Mouse (Mus musculus): ENCODE results near the gene Gzmd. TPM values are rescaled to one million over a fixed set of nuclear protein-coding genes. Genes with fewer than 3 reads are reported as not detected.
"Not testable (repeated sequence)": the region's sequence is repeated elsewhere in the genome, so short reads cannot be mapped to it uniquely, and the experiment has no call there.

Gzmd gene
- polyA plus RNA-seq, 1 experiment: not detected

DNA sequence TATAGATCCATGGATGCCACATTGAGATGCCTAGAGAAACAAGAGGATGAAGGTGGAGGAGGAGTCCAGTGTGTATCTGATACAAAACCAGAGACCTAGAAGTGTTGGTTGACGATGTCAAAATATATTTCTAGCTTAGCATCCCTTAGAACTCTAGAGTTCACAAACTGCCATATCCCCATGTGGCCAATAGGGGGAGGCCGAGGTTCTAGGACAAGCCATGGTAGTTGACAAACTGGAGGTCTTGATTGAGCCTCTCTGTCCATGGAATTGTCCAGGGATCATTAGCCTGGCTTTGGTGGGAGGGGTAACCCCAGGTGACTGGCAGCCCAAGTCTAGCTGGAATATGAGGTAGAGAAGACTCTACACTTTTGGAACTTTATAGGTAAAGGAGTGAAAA is 22.9 kb upstream of the Gzmd start:
- H3K4me3 ChIP-seq (ENCODE audit: control insufficient read depth, insufficient read depth, low read length): no peak overlapping the region
- no peaks in the 10 kb centered on the region for H3K36me3 ChIP-seq (ENCODE audit: control insufficient read depth, insufficient read depth, low read length)
- 74% methylated on average over 2 of the region's 2 CpGs for WGBS
- H3K4me1 ChIP-seq (replicated peaks; ENCODE audit: control insufficient read depth, insufficient read depth, low read length): no peaks in the 10 kb centered on the region
- H3K27ac ChIP-seq (ENCODE audit: control insufficient read depth, insufficient read depth, low read length): no peak overlapping the region
- no peak for TF ChIP-seq CTCF (IDR thresholded peaks at IDR 0.05; ENCODE audit: borderline replicate concordance, control insufficient read depth, extremely low read depth, insufficient read depth, low read length, poor library complexity)
- no peak for TF ChIP-seq POLR2A (IDR thresholded peaks at IDR 0.05; ENCODE audit: control insufficient read depth, extremely low read depth, insufficient read depth, low read length, poor library complexity)
- no peaks in the 10 kb centered on the region for H3K27me3 ChIP-seq (ENCODE audit: control insufficient read depth, insufficient read depth, low read length)
- peak; percentile 9 for DNase-seq

DNA sequence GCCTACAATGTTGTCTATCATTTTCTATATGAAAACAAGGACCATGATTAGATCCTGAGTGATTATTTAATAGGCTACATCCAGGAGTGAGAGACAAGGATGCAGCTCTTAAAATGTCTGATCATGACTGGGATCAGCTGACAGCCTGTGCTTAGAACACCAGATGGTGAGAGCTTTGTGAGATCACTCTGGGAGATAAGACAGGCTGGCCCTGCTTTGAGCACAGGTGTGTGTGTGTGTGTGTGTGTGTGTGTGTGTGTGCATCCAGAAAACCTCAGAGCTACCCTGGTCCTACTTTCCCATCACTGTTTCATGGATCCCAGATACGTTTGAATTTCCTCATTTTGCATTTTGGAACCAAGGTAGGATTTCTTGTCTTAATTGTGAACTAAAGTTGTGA is 1.3 kb upstream of the Gzmd start:
- not testable (repeated sequence) for H3K4me1 ChIP-seq (replicated peaks; ENCODE audit: control insufficient read depth, insufficient read depth, low read length); H3K27me3 ChIP-seq (ENCODE audit: control insufficient read depth, insufficient read depth, low read length); H3K4me3 ChIP-seq (ENCODE audit: control insufficient read depth, insufficient read depth, low read length); H3K27ac ChIP-seq (ENCODE audit: control insufficient read depth, insufficient read depth, low read length); H3K36me3 ChIP-seq (ENCODE audit: control insufficient read depth, insufficient read depth, low read length); DNase-seq
- 53% methylated on average over 1 of the region's 1 CpGs for WGBS

DNA sequence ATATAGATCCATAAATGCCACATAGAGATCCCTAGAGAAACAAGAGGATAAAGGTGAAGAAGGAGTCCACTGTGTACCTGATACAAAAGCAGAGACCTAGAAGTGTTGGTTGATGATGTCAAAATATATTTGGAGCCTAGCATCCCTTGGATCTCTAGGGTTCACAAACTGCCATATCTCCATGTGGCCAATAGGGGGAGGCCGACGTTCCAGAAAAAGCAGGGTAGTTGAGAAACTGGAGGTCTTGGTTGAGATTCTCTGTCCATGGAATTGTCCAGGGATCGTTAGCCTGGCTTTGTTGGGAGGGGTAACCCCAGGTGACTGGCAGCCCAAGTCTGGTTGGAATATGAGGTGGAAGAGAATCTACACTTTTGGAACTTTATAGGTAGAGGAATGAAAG is 4.1 kb downstream of the Gzmd start:
- 51% methylated on average over 3 of the region's 3 CpGs for WGBS
- H3K27me3 ChIP-seq (ENCODE audit: control insufficient read depth, insufficient read depth, low read length): no peaks in the 10 kb centered on the region
- TF ChIP-seq POLR2A (IDR thresholded peaks at IDR 0.05; ENCODE audit: control insufficient read depth, extremely low read depth, insufficient read depth, low read length, poor library complexity): no peak
- TF ChIP-seq CTCF (IDR thresholded peaks at IDR 0.05; ENCODE audit: borderline replicate concordance, control insufficient read depth, extremely low read depth, insufficient read depth, low read length, poor library complexity): no peak
- DNase-seq: peak; percentile 2
- no peaks in the 10 kb centered on the region for H3K4me1 ChIP-seq (replicated peaks; ENCODE audit: control insufficient read depth, insufficient read depth, low read length)
- H3K36me3 ChIP-seq (ENCODE audit: control insufficient read depth, insufficient read depth, low read length): no peaks in the 10 kb centered on the region
- H3K4me3 ChIP-seq (ENCODE audit: control insufficient read depth, insufficient read depth, low read length): no peak overlapping the region
- H3K27ac ChIP-seq (ENCODE audit: control insufficient read depth, insufficient read depth, low read length): no peak overlapping the region

- no peak overlapping the region for H3K27ac ChIP-seq (ENCODE audit: control insufficient read depth, insufficient read depth, low read length)
Observed at GRCm38 (mm10) chr14:56123516-56123915, 8.9 kb downstream of the Gzmd start.

DNA sequence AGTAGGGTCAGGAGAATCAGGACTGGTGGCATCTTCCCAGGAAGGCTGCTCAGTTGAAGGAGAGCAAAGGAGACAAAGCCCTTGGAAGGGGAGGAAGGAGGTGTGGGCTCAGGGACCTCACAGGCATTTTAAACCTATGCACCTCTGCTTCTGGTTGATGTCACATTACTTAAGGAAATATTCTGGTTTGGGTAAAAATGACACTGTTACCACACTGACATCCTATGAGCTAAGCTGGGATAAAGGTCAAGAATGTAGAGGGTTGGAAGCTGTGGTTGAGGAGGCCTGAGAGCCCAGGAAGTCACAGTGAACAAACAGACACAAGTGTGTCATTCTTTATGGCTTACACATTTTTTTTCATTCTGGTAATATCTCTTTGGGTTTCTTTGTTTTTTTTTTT is 11.9 kb downstream of the Gzmd start, which contains the start of gene Gzme:
Gene Gzme, minus strand, starts transcription at position 101 of the 400 bp plus-strand sequence.
- Histone ChIP-seq H3K4me3 (ENCODE audit: control insufficient read depth, insufficient read depth, low read length) (no peak within 1 kb of the TSS), H3K4me1 (replicated peaks; ENCODE audit: control insufficient read depth, insufficient read depth, low read length) (no peaks in the 10 kb centered on the region), H3K27me3 (ENCODE audit: control insufficient read depth, insufficient read depth, low read length) (no peaks in the 10 kb centered on the region), H3K27ac (ENCODE audit: control insufficient read depth, insufficient read depth, low read length) (no peak within 1 kb of the TSS), H3K36me3 (ENCODE audit: control insufficient read depth, insufficient read depth, low read length) (no peaks in the 10 kb centered on the region)
- no peak for TF ChIP-seq CTCF (IDR thresholded peaks at IDR 0.05; ENCODE audit: borderline replicate concordance, control insufficient read depth, extremely low read depth, insufficient read depth, low read length, poor library complexity)
- no peak for TF ChIP-seq POLR2A (IDR thresholded peaks at IDR 0.05; ENCODE audit: control insufficient read depth, extremely low read depth, insufficient read depth, low read length, poor library complexity)
- no peak for DNase-seq

More at GRCm38 (mm10) chr14:56123516-56123915, 8.9 kb downstream of the Gzmd start:
- WGBS: 89% methylated on average over 3 of the region's 3 CpGs
- H3K27me3 ChIP-seq (ENCODE audit: control insufficient read depth, insufficient read depth, low read length): no peaks in the 10 kb centered on the region
- no peak for TF ChIP-seq POLR2A (IDR thresholded peaks at IDR 0.05; ENCODE audit: control insufficient read depth, extremely low read depth, insufficient read depth, low read length, poor library complexity)
- no peak for TF ChIP-seq CTCF (IDR thresholded peaks at IDR 0.05; ENCODE audit: borderline replicate concordance, control insufficient read depth, extremely low read depth, insufficient read depth, low read length, poor library complexity)
- DNase-seq: no peak
- H3K4me1 ChIP-seq (replicated peaks; ENCODE audit: control insufficient read depth, insufficient read depth, low read length): no peaks in the 10 kb centered on the region
- H3K4me3 ChIP-seq (ENCODE audit: control insufficient read depth, insufficient read depth, low read length): no peak overlapping the region
- H3K36me3 ChIP-seq (ENCODE audit: control insufficient read depth, insufficient read depth, low read length): no peaks in the 10 kb centered on the region

GRCm38 (mm10) chr14:56115531-56116310 is 16.7 kb downstream of the Gzmd start:
- not testable (repeated sequence) for H3K4me1 ChIP-seq (replicated peaks; ENCODE audit: control insufficient read depth, insufficient read depth, low read length); H3K27me3 ChIP-seq (ENCODE audit: control insufficient read depth, insufficient read depth, low read length); H3K36me3 ChIP-seq (ENCODE audit: control insufficient read depth, insufficient read depth, low read length); DNase-seq; H3K4me3 ChIP-seq (ENCODE audit: control insufficient read depth, insufficient read depth, low read length); H3K27ac ChIP-seq (ENCODE audit: control insufficient read depth, insufficient read depth, low read length)
- 95% methylated on average over 33 of the region's 33 CpGs for WGBS

DNA sequence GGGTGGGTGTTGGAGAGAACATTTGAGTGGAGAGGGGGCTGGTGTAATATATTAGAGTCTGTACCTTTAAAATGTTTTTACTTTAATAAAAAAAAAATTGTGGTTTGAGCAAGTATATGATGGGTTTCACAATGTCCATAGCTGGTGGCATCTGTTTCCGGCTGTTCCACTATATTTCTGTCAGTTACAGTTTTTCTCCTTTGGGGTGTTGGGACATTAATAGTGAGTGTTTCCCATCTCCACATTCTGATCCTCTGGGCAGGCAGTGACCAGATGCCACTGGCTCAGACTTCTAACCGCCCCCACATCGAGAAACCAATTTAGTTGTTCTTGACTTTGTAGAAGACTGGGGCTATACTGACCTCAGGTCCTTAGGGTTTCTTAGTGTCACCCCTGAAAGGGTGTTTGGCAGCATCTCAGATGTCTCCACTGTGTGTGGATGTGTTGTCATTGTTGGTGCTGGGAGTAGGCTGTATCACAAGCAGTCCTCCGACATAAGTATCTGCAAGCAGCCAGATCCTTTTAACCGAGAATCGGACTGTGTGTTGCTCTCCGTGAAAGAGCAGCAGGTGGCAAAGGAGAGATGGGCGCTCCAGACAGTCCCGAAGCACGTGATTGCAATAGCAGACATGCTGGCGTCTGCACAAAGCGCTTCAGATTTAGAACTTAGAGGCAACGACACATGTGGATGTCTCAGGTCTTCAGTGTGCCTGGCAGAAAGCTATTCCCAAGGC is 26.8 kb downstream of the Gzmd start:
- no peaks in the 10 kb centered on the region for H3K36me3 ChIP-seq (ENCODE audit: control insufficient read depth, insufficient read depth, low read length)
- WGBS: 67% methylated on average over 13 of the region's 13 CpGs
- no peak for DNase-seq
- H3K4me3 ChIP-seq (ENCODE audit: control insufficient read depth, insufficient read depth, low read length): no peak overlapping the region
- no peaks in the 10 kb centered on the region for H3K4me1 ChIP-seq (replicated peaks; ENCODE audit: control insufficient read depth, insufficient read depth, low read length)
- no peaks in the 10 kb centered on the region for H3K27me3 ChIP-seq (ENCODE audit: control insufficient read depth, insufficient read depth, low read length)
- TF ChIP-seq CTCF (IDR thresholded peaks at IDR 0.05; ENCODE audit: borderline replicate concordance, control insufficient read depth, extremely low read depth, insufficient read depth, low read length, poor library complexity) (no peak), POLR2A (IDR thresholded peaks at IDR 0.05; ENCODE audit: control insufficient read depth, extremely low read depth, insufficient read depth, low read length, poor library complexity) (no peak)
- no peak overlapping the region for H3K27ac ChIP-seq (ENCODE audit: control insufficient read depth, insufficient read depth, low read length)

Measured in thymus, adult 2 months (tissue).